In genomic region chr15:64015451-64015850, GRCm38 (mm10) we compare ENCODE assay signal across 23 mouse cellular contexts.
"Had no signal": no experiment of that assay in that cellular context is flagged by ENCODE, and none has a peak within 500 bp of the region (broad histone marks: within the 10 kb centered on the region; RNA-seq: fewer than 3 reads in every experiment).

No protein-coding gene starts in this region.

- H3K4me1 ChIP-seq: liver, embryonic 12.5 days had no signal

- H3K27me3 ChIP-seq: limb, embryonic 13.5 days; liver, embryonic 12.5 days; liver, embryonic 15.5 days; lung, embryonic 15.5 days; midbrain, embryonic 13.5 days; neural tube, embryonic 13.5 days had no signal

- DNase-seq: kidney, postnatal 25 days; layer of hippocampus, adult 9-11 months; liver; lung, adult 18-20 months; lung, postnatal 10 days; lung, postnatal 36 days; right cerebral cortex, adult 18-20 months; right cerebral cortex, postnatal 25 days; thymus, adult 18-20 months; thymus, postnatal 36 days had no signal

- H3K9ac ChIP-seq: limb, embryonic 13.5 days; liver, embryonic 12.5 days; liver, embryonic 15.5 days; lung, embryonic 15.5 days; midbrain, embryonic 13.5 days; neural tube, embryonic 13.5 days had no signal

- H3K4me3 ChIP-seq: layer of hippocampus, adult 2 months; limb, embryonic 10.5 days; limb, embryonic 13.5 days; liver, embryonic 12.5 days; liver, embryonic 15.5 days; lung, embryonic 15.5 days; megakaryocyte, embryonic 14.5 days; midbrain, embryonic 10.5 days; midbrain, embryonic 13.5 days; myocyte; neural tube, embryonic 13.5 days had no signal

- H3K9me3 ChIP-seq: limb, embryonic 10.5 days; limb, embryonic 13.5 days; liver, embryonic 12.5 days; liver, embryonic 15.5 days; lung, embryonic 15.5 days; megakaryocyte, embryonic 14.5 days; midbrain, embryonic 10.5 days; midbrain, embryonic 13.5 days; neural tube, embryonic 13.5 days had no signal

- H3K36me3 ChIP-seq: limb, embryonic 10.5 days; limb, embryonic 13.5 days; liver, embryonic 12.5 days; liver, embryonic 15.5 days; lung, embryonic 15.5 days; midbrain, embryonic 10.5 days; midbrain, embryonic 13.5 days; neural tube, embryonic 13.5 days had no signal

- H3K27ac ChIP-seq: kidney, postnatal 0 days; layer of hippocampus, adult 2 months; limb, embryonic 10.5 days; limb, embryonic 13.5 days; liver, embryonic 12.5 days; liver, embryonic 15.5 days; lung, embryonic 15.5 days; midbrain, embryonic 10.5 days; midbrain, embryonic 13.5 days; neural tube, embryonic 13.5 days had no signal

- H3K4me2 ChIP-seq: limb, embryonic 13.5 days; liver, embryonic 12.5 days; liver, embryonic 15.5 days; lung, embryonic 15.5 days; midbrain, embryonic 13.5 days; neural tube, embryonic 13.5 days had no signal

- ATAC-seq: liver, embryonic 12.5 days; midbrain, embryonic 13.5 days; midbrain, embryonic 16.5 days had no signal
